Mouse (Mus musculus): ENCODE results near the gene Bace1. TPM values are rescaled to one million over a fixed set of nuclear protein-coding genes. Genes with fewer than 3 reads are reported as not detected.

The Bace1 gene
- total and polyA plus RNA-seq, 3 experiments: 0.07 to 0.22 TPM; not detected in 1

- Histone ChIP-seq H3K9me3 (replicated peaks) (no peaks in the 10 kb centered on the region), H3K4me3 (ENCODE audit: low read depth, low read length) (no peak overlapping the region), H3K4me1 (ENCODE audit: insufficient read depth, low read depth, low read length) (peaks cover 9% of the 10 kb centered on the region; the same call in 1 of the 2 replicates), H3K27me3 (ENCODE audit: insufficient read depth, low read length) (no peaks in the 10 kb centered on the region), H3K36me3 (replicated peaks) (peaks cover 85% of the 10 kb centered on the region)
- no peak for DNase-seq (ENCODE audit: low spot score)
- no peak for TF ChIP-seq GATA2 (IDR thresholded peaks at IDR 0.05; ENCODE audit: borderline replicate concordance, low read depth, low read length)
- TF ChIP-seq TAL1 (conservative IDR thresholded peaks at IDR 0.05; ENCODE audit: low read depth, low read length): no peak
- no peak for TF ChIP-seq CTCF (IDR thresholded peaks at IDR 0.05; ENCODE audit: low read depth, low read length)
- no peak for TF ChIP-seq POLR2AphosphoS5 (IDR thresholded peaks at IDR 0.05; ENCODE audit: insufficient replicate concordance, low read depth, low read length)
- TF ChIP-seq GATA1 (IDR thresholded peaks at IDR 0.05; ENCODE audit: borderline replicate concordance, low read length): no peak
- ATAC-seq (ENCODE audit: extremely low read depth, insufficient number of reproducible peaks, low FRiP score, poor library complexity, severe bottlenecking): no peak
Observed at GRCm38 (mm10) chr9:45893681-45894080, 55.3 kb downstream of the Bace1 start.

- DNase-seq (ENCODE audit: low spot score) (no peak), ATAC-seq (ENCODE audit: extremely low read depth, insufficient number of reproducible peaks, low FRiP score, poor library complexity, severe bottlenecking) (no peak)
- Histone ChIP-seq H3K4me3 (ENCODE audit: low read depth, low read length) (peak overlapping the region; percentile 98; the same call in 1 of the 2 replicates), H3K36me3 (replicated peaks) (peaks cover 50% of the 10 kb centered on the region), H3K4me1 (ENCODE audit: insufficient read depth, low read depth, low read length) (peaks cover 35% of the 10 kb centered on the region), H3K27me3 (ENCODE audit: insufficient read depth, low read length) (no peaks in the 10 kb centered on the region), H3K9me3 (replicated peaks) (no peaks in the 10 kb centered on the region)
- TF ChIP-seq GATA1 (IDR thresholded peaks at IDR 0.05; ENCODE audit: borderline replicate concordance, low read length) (no peak), TAL1 (conservative IDR thresholded peaks at IDR 0.05; ENCODE audit: low read depth, low read length) (no peak), POLR2AphosphoS5 (IDR thresholded peaks at IDR 0.05; ENCODE audit: insufficient replicate concordance, low read depth, low read length) (no peak), CTCF (IDR thresholded peaks at IDR 0.05; ENCODE audit: low read depth, low read length) (no peak), GATA2 (IDR thresholded peaks at IDR 0.05; ENCODE audit: borderline replicate concordance, low read depth, low read length) (no peak)
Observed at GRCm38 (mm10) chr9:45905196-45905595, 66.8 kb downstream of the Bace1 start.

DNA sequence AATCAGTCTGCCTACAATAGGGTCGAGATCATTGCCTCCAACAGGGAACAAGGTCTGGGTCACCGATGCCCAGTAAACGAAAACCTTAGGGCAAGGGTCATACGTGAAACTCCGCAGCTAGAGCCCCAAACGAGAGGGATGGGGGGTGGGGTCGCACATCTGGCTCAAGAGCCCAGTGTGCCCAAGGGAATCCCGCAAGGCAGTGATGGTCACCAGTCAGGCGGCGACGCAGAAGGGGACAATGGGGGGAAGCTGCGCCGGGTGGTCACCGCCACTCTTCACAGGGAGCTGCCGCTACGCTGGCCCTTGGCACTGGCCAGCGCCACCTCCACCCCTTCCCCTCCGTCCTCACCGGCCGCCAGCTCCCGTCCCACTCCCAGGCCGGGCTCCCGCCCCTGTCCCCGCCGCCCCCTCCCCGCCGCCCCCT lies 67.4 kb downstream of the Bace1 start:
- DNase-seq (ENCODE audit: low spot score) (peak; percentile 33), ATAC-seq (ENCODE audit: extremely low read depth, insufficient number of reproducible peaks, low FRiP score, poor library complexity, severe bottlenecking) (no peak)
- Histone ChIP-seq H3K4me1 (ENCODE audit: insufficient read depth, low read depth, low read length) (peaks cover 35% of the 10 kb centered on the region), H3K36me3 (replicated peaks) (peaks cover 55% of the 10 kb centered on the region), H3K27me3 (ENCODE audit: insufficient read depth, low read length) (no peaks in the 10 kb centered on the region), H3K4me3 (ENCODE audit: low read depth, low read length) (peak overlapping the region; percentile 98), H3K9me3 (replicated peaks) (no peaks in the 10 kb centered on the region)
- TF ChIP-seq GATA2 (IDR thresholded peaks at IDR 0.05; ENCODE audit: borderline replicate concordance, low read depth, low read length): no peak
- TF ChIP-seq GATA1 (IDR thresholded peaks at IDR 0.05; ENCODE audit: borderline replicate concordance, low read length): no peak
- TF ChIP-seq TAL1 (conservative IDR thresholded peaks at IDR 0.05; ENCODE audit: low read depth, low read length): no peak
- no peak for TF ChIP-seq POLR2AphosphoS5 (IDR thresholded peaks at IDR 0.05; ENCODE audit: insufficient replicate concordance, low read depth, low read length)
- TF ChIP-seq CTCF (IDR thresholded peaks at IDR 0.05; ENCODE audit: low read depth, low read length): no peak

DNA sequence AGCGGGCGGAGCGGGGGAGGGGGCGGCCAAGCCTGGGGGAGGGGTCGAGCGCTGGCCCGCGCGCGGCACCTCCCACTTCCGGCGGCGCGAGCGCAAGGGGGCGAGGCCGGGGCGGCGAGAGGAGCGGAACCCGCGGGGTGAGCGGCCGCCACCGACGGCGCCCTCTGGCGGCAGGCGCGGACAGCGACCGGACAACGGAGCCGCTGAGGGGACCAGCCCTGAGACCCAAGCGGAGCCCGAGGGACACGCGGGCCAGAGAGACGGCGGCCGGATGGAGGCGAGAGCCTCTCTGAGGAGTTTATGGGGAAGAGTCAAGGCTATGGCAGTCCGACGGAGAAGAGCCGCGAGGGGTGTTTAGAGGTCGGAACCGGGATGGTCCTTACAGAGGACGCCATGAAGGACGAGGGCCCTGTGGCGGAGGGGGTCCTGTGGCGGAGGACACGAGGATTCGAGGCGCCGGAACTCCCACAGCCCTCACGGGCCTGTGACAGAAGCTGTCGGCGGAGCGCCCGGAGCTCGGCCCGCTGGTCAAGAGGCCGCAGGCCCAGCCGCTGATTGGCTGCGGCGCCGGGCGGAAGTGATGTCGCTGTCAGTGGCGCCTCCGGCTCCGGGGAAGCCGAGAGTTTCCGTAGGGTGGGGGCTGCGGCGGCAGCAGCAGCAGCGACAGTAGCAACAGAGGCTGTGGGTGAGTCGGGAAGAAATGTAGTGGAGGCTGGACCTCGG lies 68.1 kb downstream of the Bace1 start, which contains the start of the genes Pcsk7 and Rnf214:
Pcsk7 (plus strand) TSS at position 143 of the 723 bp plus-strand sequence.
Rnf214 (minus strand) TSS at position 557 of the 723 bp plus-strand sequence.
- ATAC-seq (ENCODE audit: extremely low read depth, insufficient number of reproducible peaks, low FRiP score, poor library complexity, severe bottlenecking) (peak; percentile 76), DNase-seq (ENCODE audit: low spot score) (peak; percentile 98)
- Histone ChIP-seq H3K4me1 (ENCODE audit: insufficient read depth, low read depth, low read length) (peaks cover 35% of the 10 kb centered on the region), H3K36me3 (replicated peaks) (peaks cover 58% of the 10 kb centered on the region), H3K27me3 (ENCODE audit: insufficient read depth, low read length) (no peaks in the 10 kb centered on the region), H3K4me3 (ENCODE audit: low read depth, low read length) (peak within 1 kb of the TSS; percentile 98), H3K9me3 (replicated peaks) (no peaks in the 10 kb centered on the region)
- no peak for TF ChIP-seq POLR2AphosphoS5 (IDR thresholded peaks at IDR 0.05; ENCODE audit: insufficient replicate concordance, low read depth, low read length)
- peak; percentile 72 for TF ChIP-seq CTCF (IDR thresholded peaks at IDR 0.05; ENCODE audit: low read depth, low read length)

GRCm38 (mm10) chr9:45907078-45907428 lies 68.7 kb downstream of the Bace1 start:
- Histone ChIP-seq H3K4me3 (ENCODE audit: low read depth, low read length) (peak overlapping the region; percentile 98), H3K36me3 (replicated peaks) (peaks cover 58% of the 10 kb centered on the region), H3K4me1 (ENCODE audit: insufficient read depth, low read depth, low read length) (peaks cover 35% of the 10 kb centered on the region), H3K9me3 (replicated peaks) (no peaks in the 10 kb centered on the region), H3K27me3 (ENCODE audit: insufficient read depth, low read length) (no peaks in the 10 kb centered on the region)
- ATAC-seq (ENCODE audit: extremely low read depth, insufficient number of reproducible peaks, low FRiP score, poor library complexity, severe bottlenecking): no peak
- no peak for TF ChIP-seq POLR2AphosphoS5 (IDR thresholded peaks at IDR 0.05; ENCODE audit: insufficient replicate concordance, low read depth, low read length)
- no peak for TF ChIP-seq GATA1 (IDR thresholded peaks at IDR 0.05; ENCODE audit: borderline replicate concordance, low read length)
- no peak for TF ChIP-seq TAL1 (conservative IDR thresholded peaks at IDR 0.05; ENCODE audit: low read depth, low read length)
- no peak for TF ChIP-seq CTCF (IDR thresholded peaks at IDR 0.05; ENCODE audit: low read depth, low read length)
- no peak for TF ChIP-seq GATA2 (IDR thresholded peaks at IDR 0.05; ENCODE audit: borderline replicate concordance, low read depth, low read length)
- DNase-seq (ENCODE audit: low spot score): no peak

DNA sequence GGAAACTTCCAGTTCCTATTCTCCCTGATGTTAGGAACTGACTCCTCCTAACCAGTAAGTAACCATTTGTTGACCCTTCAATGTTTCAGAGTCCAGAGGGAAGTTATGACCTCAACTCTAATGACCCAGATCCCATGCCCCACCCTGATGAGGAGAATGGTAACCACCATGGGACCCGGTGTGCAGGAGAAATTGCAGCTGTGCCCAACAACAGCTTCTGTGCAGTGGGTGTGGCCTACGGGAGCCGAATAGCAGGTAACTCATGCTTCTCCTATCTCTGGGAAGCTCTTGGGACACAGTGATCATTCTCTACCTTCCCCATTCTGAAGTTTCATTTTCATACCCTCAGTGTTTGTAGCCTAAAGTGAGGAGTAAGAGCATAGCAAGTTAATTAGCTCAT lies 72.6 kb downstream of the Bace1 start:
- no peak overlapping the region for H3K4me3 ChIP-seq (ENCODE audit: low read depth, low read length)
- H3K36me3 ChIP-seq (replicated peaks): peaks cover 83% of the 10 kb centered on the region
- TF ChIP-seq CTCF (IDR thresholded peaks at IDR 0.05; ENCODE audit: low read depth, low read length): no peak
- no peak for TF ChIP-seq GATA2 (IDR thresholded peaks at IDR 0.05; ENCODE audit: borderline replicate concordance, low read depth, low read length)
- no peak for TF ChIP-seq TAL1 (conservative IDR thresholded peaks at IDR 0.05; ENCODE audit: low read depth, low read length)
- TF ChIP-seq POLR2AphosphoS5 (IDR thresholded peaks at IDR 0.05; ENCODE audit: insufficient replicate concordance, low read depth, low read length): no peak
- no peak for TF ChIP-seq GATA1 (IDR thresholded peaks at IDR 0.05; ENCODE audit: borderline replicate concordance, low read length)
- H3K27me3 ChIP-seq (ENCODE audit: insufficient read depth, low read length): no peaks in the 10 kb centered on the region
- H3K4me1 ChIP-seq (ENCODE audit: insufficient read depth, low read depth, low read length): peaks cover 22% of the 10 kb centered on the region
- no peaks in the 10 kb centered on the region for H3K9me3 ChIP-seq (replicated peaks)
- DNase-seq (ENCODE audit: low spot score) (no peak), ATAC-seq (ENCODE audit: extremely low read depth, insufficient number of reproducible peaks, low FRiP score, poor library complexity, severe bottlenecking) (no peak)
